Mouse (Mus musculus) forebrain, embryonic 14.5 days (tissue): ENCODE data around the gene Aars. TPM values are rescaled to one million over a fixed set of nuclear protein-coding genes. Genes with fewer than 3 reads are reported as not detected.
"Not testable (repeated sequence)": the region's sequence is repeated elsewhere in the genome, so short reads cannot be mapped to it uniquely, and the experiment has no call there.

ENCODE experiments used
- ATAC-seq: fragments of 200-750 bp; cut with Nextera tagmentation; 2 replicates; pipeline ENCODE4 v1.8.0; 2017; ENCODE audit warnings: mild to moderate bottlenecking, moderate library complexity
- DNase-seq: peaks from one replicate; pipeline ENCODE4 v3.0.0-alpha.2; 2015; ENCODE audit warnings: low spot score
- H3K27ac ChIP-seq: fragments of 300-500 bp; sonication (generic); 2 replicates; pipeline ENCODE4 v1.5.1; 2014; ENCODE audit warnings: low read depth, mild to moderate bottlenecking, control low read depth, low read length, moderate library complexity
- H3K27me3 ChIP-seq: fragments of 300-500 bp; sonication (generic); replicated peaks from 2 replicates; pipeline ENCODE4 v1.6.1; 2014; ENCODE audit warnings: low read length, control low read depth, mixed read lengths; ENCODE audit not compliant: control insufficient read depth, insufficient read depth
- H3K36me3 ChIP-seq: fragments of 300-500 bp; sonication (generic); 2 replicates; pipeline ENCODE4 v1.6.1; 2014; ENCODE audit warnings: low read length, control low read depth; ENCODE audit not compliant: control insufficient read depth, insufficient read depth
- H3K4me1 ChIP-seq: fragments of 300-500 bp; sonication (generic); 2 replicates; pipeline ENCODE4 v1.6.1; 2014; ENCODE audit warnings: antibody characterized with exemption, low read length, control low read depth; ENCODE audit not compliant: control insufficient read depth, insufficient read depth
- H3K4me2 ChIP-seq: fragments of 300-500 bp; sonication (generic); 2 replicates; pipeline ENCODE4 v1.6.1; 2014; ENCODE audit warnings: mild to moderate bottlenecking, control low read depth, low read length
- H3K4me3 ChIP-seq: fragments of 300-500 bp; sonication (generic); 2 replicates; pipeline ENCODE4 v1.5.1; 2014; ENCODE audit warnings: low read depth, low read length, control low read depth
- H3K9ac ChIP-seq: fragments of 300-500 bp; sonication (generic); 2 replicates; pipeline ENCODE4 v1.6.1; 2014; ENCODE audit warnings: mild to moderate bottlenecking, low read length, control low read depth, moderate library complexity
- H3K9me3 ChIP-seq: fragments of 300-500 bp; sonication (generic); replicated peaks from 2 replicates; pipeline ENCODE4 v1.6.1; 2016; ENCODE audit warnings: low read length, control low read depth, mixed read lengths; ENCODE audit not compliant: control insufficient read depth
- WGBS: fragments of 180-500 bp; shearing (Covaris S2); extraction: QIAGEN DNeasy Blood & Tissue Kit; methylation state at CpG from one replicate; pipeline ENCODE4 v1.1.7; 2014; 5-methylcytosine and 5-hydroxymethylcytosine counted together
- polyA plus RNA-seq: library from polyadenylated mRNA; unstranded; fragments of >200 nt; fragmentation: Nextera tagmentation; extraction: Ambion mirVana; gene quantifications from 2 replicates; pipeline ENCODE4 v1.2.1, GENCODE M21; 2014

Gene Aars
- polyA plus RNA-seq, 1 experiment from 2014 or later, result 61.8 TPM

DNA sequence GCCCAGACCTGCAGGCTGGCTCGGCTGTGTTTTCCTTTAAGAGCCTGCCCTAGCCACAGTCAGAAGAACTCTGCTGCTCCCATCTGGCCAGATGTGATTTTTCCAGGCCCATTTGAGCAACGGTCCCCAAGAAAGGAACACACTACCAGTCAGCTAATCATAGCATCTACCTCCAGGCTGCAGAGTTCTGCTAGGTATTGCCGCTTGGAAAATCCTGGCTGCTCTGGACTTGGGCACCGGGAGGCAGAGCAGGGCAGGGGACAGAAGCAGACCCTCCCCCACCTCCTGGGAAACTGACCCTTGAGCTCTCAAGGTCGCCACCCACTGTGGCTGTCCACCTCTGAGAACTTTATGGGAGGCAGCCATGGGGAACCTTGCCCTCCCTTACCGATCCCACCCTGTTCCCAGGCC is 46.9 kb downstream of the Aars start:
- Histone ChIP-seq H3K4me3 (no peak overlapping the region), H3K27ac (no peak overlapping the region), H3K9ac (no peak overlapping the region), H3K4me1 (no peaks in the 10 kb centered on the region), H3K4me2 (no peak overlapping the region), H3K27me3 (no peaks in the 10 kb centered on the region), H3K36me3 (no peaks in the 10 kb centered on the region), H3K9me3 (no peaks in the 10 kb centered on the region)
- DNase-seq (no peak), ATAC-seq (no peak)
- 42% methylated on average over 6 of the region's 6 CpGs for whole genome bisulfite sequencing

- H3K9ac ChIP-seq, result no peak overlapping the region
- H3K4me3 ChIP-seq, result no peak overlapping the region
- ATAC-seq, result no peak
- WGBS, result 31% methylated on average over 12 of the region's 12 CpGs
- no peaks in the 10 kb centered on the region for H3K4me1 ChIP-seq
- H3K36me3 ChIP-seq, result no peaks in the 10 kb centered on the region
- no peaks in the 10 kb centered on the region for H3K9me3 ChIP-seq
- no peak overlapping the region for H3K4me2 ChIP-seq
- H3K27me3 ChIP-seq, result no peaks in the 10 kb centered on the region
- H3K27ac ChIP-seq, result no peak overlapping the region
- no peak for DNase-seq
Measured at GRCm38 (mm10) chr8:111081580-111082258, 48.8 kb downstream of the Aars start.

DNA sequence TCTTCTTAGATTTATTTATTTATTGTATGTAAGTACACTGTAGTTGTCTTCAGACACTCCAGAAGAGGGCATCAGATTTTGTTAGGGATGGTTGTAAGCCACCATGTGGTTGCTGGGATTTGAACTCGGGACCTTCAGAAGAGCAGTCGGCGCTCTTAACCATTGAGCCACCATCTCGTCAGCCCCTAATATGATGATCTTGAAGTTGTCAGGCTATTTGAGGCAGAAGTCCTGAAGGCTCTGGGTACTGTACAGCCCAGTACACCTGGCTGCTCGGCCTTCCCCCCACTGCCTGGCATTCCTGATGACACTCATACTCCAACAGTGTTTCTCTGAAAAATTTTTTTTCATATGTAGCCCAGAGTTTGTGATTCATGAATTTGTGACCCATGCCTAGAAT is 51.0 kb downstream of the Aars start:
- H3K9me3 ChIP-seq, H3K27ac ChIP-seq, H3K9ac ChIP-seq, H3K27me3 ChIP-seq, ATAC-seq, H3K4me2 ChIP-seq, H3K4me1 ChIP-seq, DNase-seq, H3K36me3 ChIP-seq, H3K4me3 ChIP-seq: not testable (repeated sequence)
- WGBS, result 92% methylated on average over 5 of the region's 5 CpGs

- Histone ChIP-seq H3K27ac (no peak overlapping the region), H3K4me1 (no peaks in the 10 kb centered on the region), H3K4me2 (no peak overlapping the region), H3K4me3 (no peak overlapping the region), H3K36me3 (no peaks in the 10 kb centered on the region), H3K9me3 (no peaks in the 10 kb centered on the region), H3K9ac (no peak overlapping the region), H3K27me3 (no peaks in the 10 kb centered on the region)
- ATAC-seq (no peak), DNase-seq (peak; percentile 87)
- WGBS, result 0% methylated on average over 2 of the region's 2 CpGs
Measured at GRCm38 (mm10) chr8:111090126-111090525, 57.2 kb downstream of the Aars start.

GRCm38 (mm10) chr8:111091706-111092105 is 58.8 kb downstream of the Aars start:
- Histone ChIP-seq H3K27me3 (no peaks in the 10 kb centered on the region), H3K36me3 (no peaks in the 10 kb centered on the region), H3K27ac (no peak overlapping the region), H3K9ac (no peak overlapping the region), H3K9me3 (no peaks in the 10 kb centered on the region), H3K4me1 (0 out of 2 replicates have a peak, but pooled peaks cover 6% of the 10 kb centered on the region), H3K4me3 (no peak overlapping the region), H3K4me2 (no peak overlapping the region)
- 81% methylated on average over 7 of the region's 7 CpGs for WGBS
- ATAC-seq (no peak), DNase-seq (no peak)

DNA sequence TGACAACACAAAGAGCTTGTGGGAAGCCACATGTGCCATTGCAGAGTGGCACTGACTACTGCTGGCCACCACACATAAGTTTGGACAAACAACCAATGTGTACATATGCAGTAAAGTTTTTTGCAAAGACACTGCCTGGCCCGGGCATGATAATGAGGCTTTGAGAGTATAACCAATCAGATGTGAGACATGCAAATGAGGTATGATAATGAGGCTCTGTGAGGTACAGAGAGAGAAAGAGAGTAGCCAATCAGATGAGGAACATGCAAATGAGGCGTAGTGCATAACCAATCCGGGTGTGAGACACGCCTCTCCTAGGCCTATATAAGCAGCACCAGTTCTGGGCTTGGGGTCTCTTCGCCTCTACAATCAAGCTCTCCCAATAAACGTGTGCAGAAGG is 59.4 kb downstream of the Aars start, which contains the start of gene Clec18a:
Clec18a (minus strand) TSS at position 101 of the 400 bp plus-strand sequence.
- H3K9ac ChIP-seq, H3K4me1 ChIP-seq, ATAC-seq, H3K27me3 ChIP-seq, H3K9me3 ChIP-seq, H3K36me3 ChIP-seq, DNase-seq, H3K27ac ChIP-seq, H3K4me3 ChIP-seq, H3K4me2 ChIP-seq: not testable (repeated sequence)
- WGBS, result 86% methylated on average over 5 of the region's 6 CpGs

- 0 out of 2 replicates have a peak, but pooled peaks cover 6% of the 10 kb centered on the region for H3K4me1 ChIP-seq
- peak within 1 kb of the TSS; percentile 48; the same call in 1 of the 2 replicates for H3K27ac ChIP-seq
- H3K27me3 ChIP-seq, result no peaks in the 10 kb centered on the region
- H3K9ac ChIP-seq, result peak within 1 kb of the TSS; percentile 72
- H3K4me3 ChIP-seq, result peak within 1 kb of the TSS; percentile 52
- H3K36me3 ChIP-seq, result no peaks in the 10 kb centered on the region
- DNase-seq, result peak; percentile 91
- ATAC-seq, result peak; percentile 96
- peak within 1 kb of the TSS; percentile 79 for H3K4me2 ChIP-seq
- WGBS, result 6% methylated on average over 54 of the region's 72 CpGs
- H3K9me3 ChIP-seq, result no peaks in the 10 kb centered on the region
Measured at GRCm38 (mm10) chr8:111093865-111094718, 61.1 kb downstream of the Aars start, which contains the start of gene Pdpr. Pdpr (plus strand) TSS chr8:111094630.

GRCm38 (mm10) chr8:111094719-111095302 is 61.9 kb downstream of the Aars start:
- WGBS, result 2% methylated on average over 19 of the region's 69 CpGs
- H3K4me1 ChIP-seq, H3K36me3 ChIP-seq, H3K27ac ChIP-seq, H3K27me3 ChIP-seq, H3K9me3 ChIP-seq: not testable (repeated sequence)
- H3K9ac ChIP-seq, result peak overlapping the region; percentile 72
- DNase-seq, result peak; percentile 3
- peak; percentile 70 for ATAC-seq
- peak overlapping the region; percentile 52 for H3K4me3 ChIP-seq
- peak overlapping the region; percentile 70 for H3K4me2 ChIP-seq
